Mouse (Mus musculus): ENCODE results near the gene Cx3cr1.
"Not testable (repeated sequence)": the region's sequence is repeated elsewhere in the genome, so short reads cannot be mapped to it uniquely, and the experiment has no call there.

Cx3cr1 gene

DNA sequence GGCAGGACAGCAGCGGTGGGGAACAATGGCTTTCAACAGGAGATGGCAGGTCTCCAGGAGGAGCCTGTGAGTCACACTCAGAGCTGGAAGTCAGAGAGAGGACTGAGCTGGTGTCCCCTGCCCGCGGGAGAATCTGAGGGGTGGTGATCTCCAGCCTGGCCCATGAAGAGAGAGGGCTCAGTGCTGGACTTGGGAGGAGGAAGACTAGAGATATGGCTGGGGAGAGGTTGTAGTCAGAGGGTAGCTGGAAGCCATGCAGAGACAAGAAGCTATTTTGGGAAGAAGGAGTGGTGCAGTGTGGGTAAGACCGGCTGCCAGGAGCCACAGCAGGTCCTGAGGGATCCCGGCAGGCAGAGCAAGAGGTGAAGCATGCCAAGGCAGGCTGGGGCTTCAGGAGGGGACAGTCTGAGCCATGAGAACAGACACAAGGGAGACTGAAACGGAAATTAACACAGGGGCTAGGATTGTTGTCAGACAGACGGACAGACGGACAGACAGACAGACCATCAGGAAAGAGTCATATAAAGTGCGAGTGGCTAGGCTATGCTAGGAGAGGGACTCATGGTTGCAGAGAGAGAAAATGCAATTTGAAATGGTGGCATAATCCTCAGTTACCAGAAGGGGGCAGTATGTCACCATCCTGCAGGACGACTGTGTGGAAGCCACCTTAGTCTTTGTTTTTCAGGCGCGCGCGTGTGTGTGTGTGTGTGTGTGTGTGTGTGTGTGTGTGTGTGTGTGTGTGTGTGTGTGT, 42.1 kb downstream of the Cx3cr1 start:
- DNase-seq (ENCODE audit: low spot score in 2 of 2), result peak in 1 of 2 experiments; percentile 61

DNA sequence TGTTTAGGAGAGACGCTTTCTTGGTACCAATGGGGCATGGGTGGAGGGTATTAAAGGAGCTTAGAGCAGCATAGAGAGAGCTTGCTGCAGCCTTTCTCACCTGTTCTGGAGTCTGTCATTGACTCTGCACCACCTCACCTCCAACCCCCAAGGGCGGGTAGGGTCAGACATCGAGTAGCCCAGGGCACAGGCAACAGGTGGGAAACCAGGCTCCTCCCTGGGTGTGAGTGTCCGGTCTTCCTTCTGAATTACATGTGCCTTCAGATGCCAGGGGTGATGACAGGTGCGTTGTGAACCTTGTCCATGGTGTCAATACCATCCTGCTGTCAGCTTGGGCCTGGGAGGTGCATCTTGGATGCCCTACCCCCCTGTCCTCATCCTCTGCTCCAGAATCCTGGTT, 45.1 kb downstream of the Cx3cr1 start:
- DNase-seq (ENCODE audit: low spot score in 2 of 2), result no peak

DNA sequence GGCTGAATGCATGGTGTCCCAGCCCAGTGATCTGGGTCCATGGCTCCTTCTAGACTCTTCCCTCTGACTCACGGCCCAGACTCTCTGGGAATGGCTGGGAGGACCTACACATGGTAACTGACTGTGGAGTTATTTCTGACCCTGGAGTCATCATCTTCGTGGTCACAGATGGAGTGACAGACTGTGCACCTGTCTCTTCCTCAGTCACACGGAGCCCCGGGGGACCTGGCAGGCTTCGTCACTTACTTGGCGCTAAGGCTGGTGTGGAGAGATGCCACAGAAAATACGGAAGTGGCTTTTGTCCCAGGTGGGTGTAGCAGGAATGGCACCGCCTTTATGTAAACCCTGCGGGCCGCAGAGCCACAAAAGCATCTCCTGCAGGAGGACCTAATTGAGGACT, 45.5 kb downstream of the Cx3cr1 start:
- DNase-seq (ENCODE audit: low spot score in 2 of 2), result peak in 1 of 2 experiments; percentile 42

DNA sequence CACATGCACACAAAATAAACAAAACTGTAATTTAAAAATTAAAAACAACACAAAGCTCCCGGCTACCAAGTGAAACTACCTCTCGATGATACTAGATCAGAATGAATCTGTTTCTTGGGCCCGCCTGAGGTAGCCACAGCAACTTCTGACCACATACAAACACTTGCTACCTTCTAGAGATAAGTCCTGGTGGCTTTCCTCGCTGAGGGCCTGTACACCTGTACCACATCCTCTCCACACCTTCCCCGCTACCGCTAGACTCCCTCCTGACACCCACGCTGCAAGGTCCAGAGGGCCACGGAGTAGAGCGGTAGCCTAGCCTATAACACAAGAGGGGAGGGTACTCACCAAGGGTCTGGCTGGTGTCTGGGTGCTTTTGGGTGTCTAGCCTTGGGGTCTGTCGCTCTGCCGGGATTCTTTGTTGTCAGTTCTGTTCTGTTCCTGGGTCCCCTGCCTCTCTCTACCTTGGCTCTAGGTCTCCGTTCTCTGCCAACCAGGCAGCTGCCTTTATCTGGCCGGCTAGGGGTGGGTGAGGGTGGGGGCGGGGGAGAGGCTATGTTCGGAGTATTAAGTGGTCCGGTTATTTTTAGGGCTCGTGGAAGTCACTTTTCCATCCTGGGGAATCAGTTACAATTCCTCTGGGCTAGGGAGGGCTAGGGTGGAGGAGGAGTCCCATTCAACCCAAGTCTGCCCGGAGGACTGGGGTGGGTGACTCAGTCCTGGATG, 46.4 kb downstream of the Cx3cr1 start, which contains the start of gene Xirp1:
Gene Xirp1, minus strand, starts transcription at position 513 of the 726 bp plus-strand sequence.
- no peak for DNase-seq (ENCODE audit: low spot score in 2 of 2)

DNA sequence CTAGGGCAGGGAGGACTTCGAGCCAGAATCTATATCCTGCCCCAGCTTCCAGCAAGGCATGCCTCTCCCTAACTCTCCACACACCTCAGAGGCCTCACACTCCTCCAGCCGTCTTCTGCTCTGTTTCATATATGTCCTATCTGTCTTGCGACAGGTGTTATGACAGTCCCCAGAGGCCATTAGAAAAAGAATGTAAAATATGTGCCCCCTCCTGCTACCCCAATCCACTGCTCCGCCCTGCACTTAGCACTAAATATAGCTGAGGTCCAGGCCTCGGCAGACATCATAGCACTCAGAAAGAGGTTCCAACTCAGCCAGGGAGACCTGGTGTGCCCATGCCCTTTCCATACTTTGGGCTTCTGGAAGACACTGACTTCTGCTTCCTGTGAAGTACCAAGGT, 48.5 kb downstream of the Cx3cr1 start:
- no peak for DNase-seq (ENCODE audit: low spot score in 2 of 2)

DNA sequence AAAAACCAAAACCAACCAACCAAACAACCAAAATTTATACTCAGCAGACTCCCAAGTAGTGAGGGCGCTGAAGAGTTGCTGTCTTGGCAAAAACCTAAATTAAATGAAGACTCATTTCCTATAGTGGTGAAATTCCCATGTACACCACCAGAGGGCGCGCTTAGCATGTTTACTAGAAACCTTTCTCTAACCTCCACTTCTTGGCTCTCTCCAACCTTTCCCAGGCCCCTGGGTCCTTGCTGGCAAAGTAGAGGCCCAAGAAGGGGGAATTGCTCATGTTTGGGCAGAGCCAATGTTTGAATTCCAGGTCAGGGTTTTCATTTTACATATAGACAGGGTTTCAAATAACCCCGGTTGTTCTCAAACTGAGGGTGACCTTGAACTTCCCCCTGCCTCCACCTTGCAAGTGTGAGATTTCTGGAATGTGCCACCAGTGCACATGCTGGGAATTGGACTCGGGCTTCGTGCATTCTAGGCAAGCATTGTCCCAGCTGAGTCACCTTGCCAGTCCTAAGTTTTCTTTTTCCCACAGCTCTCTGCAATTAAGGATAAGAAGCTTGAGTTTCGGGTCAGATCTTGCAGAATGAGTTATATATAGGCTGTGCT, 49.3 kb downstream of the Cx3cr1 start:
- DNase-seq (ENCODE audit: low spot score in 2 of 2), result peak in 1 of 2 experiments; percentile 84

DNA sequence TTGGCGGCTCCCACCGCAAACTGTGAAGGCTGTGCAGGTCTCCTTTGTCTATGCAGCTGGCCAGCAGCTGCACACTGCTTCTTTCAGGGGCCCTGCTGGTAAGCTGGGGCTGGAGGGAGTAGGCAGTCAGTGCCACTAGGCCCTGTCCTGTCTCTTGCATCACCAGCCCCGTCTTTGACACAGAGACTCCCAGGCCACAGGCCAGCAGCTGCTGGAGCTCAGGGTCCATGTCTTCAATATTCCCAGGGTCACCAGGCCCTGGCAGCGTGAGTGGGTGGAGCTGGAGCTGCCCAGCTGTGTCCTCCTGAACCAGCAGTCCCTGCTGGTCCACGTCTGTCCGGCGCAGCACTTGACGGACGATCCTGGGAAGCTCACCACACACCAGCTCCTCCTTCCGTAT, 52.7 kb downstream of the Cx3cr1 start:
- no peak for DNase-seq (ENCODE audit: low spot score in 2 of 2)

DNA sequence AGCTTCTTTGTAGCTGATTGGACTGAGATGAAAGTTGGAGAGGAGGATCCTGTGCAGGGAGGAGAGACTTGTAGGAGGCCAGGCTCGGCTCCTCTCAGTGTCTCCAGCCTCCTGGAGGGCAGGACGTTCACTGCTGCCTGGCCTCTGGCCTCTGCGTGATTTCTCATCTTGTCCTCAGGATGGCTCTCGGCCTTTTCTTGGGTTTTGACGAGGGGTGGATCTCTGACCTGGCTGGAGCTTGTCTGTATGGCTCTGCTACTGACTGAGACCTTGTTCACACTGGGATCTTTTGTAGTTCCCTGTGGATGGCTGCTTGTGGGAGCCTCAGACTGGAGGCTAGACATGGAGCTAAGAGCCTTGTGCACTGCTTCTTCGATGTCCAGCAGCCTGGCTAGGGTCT, 54.9 kb downstream of the Cx3cr1 start:
- DNase-seq (ENCODE audit: low spot score in 2 of 2), result no peak

DNA sequence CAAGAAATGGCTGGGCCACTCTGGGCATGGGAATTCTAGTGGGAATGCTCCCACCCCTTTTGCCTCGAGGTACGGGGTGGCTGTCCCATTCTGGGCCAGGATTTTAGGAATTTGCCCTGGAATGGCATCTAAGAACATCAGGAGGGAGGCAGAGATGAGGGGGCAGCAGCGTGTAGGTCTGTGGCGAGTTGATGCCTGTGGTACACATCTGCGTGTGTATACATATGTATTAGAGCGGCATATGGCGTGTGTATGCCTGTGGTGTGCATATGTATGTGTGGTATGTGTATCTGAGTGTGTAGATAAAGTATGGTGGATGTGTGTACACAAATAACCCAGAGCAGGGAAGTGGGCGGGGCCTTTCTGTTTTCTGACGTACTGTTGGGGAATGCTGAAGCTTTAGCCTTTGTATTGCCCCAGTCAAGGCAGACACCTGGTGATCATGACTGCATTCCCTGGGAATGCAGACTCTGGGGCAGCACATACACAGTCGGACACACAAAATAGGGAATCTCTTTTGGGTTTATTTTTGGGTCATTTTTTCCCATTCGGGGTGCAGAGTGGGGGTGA, 56.3 kb downstream of the Cx3cr1 start:
- no peak for DNase-seq (ENCODE audit: low spot score in 2 of 2)

DNA sequence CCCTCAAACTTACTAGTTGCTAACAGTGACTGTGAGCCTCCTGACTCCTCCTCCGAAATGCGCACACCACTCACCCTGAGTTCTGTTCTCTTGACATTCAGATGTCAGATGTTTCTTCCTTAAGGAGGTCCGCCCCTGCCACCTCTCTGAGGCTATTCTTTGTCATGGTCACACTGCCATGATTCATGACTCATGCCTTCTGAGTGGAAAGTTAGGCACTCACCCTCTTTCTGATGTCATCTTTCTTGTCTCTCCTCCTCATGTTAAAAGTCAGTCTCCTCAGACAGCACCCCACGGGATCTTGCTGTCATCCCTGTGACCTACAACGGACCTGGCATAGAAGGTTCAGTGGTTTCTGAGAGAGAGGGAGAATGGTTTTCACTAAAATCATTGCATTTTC, 56.9 kb downstream of the Cx3cr1 start:
- peak in 1 of 2 experiments; percentile 40 for DNase-seq (ENCODE audit: low spot score in 2 of 2)

DNA sequence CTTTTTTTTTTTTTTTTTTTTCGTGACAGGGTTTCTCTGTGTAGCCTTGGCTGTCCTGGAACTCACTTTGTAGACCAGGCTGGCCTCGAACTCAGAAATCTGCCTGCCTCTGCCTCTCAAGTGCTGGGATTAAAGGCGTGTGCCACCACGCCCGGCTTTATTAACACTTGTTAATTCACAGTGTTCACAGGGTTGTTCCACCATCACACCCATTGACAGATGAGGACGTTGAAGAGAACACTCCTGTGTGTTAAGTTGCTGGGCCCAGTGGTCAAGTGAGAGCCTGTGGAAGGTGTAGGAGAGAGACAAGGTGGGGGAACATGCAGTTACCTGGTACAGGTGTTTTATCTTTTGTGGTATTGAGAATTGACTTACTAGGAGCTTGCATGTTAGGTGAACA, 57.5 kb downstream of the Cx3cr1 start:
- not testable (repeated sequence) for DNase-seq (ENCODE audit: low spot score in 2 of 2)

DNA sequence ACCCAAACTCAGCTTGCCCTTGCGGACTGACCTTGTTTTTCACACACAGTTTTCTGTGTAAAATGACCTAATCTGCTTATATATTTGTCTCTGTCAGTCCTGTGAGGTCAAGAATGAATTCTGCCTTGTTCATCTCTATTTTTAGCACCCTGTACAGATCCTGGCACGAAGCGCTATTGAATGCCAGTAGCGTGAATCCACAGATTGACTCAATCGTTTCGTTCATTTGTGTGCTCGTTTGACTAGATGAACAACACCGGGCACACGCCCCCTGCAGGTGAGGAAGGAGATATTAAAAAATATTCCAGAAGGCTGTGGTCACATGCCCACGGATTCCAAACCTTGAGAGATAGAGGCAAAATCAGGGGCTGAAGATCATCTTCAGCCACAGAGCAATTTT, 58.1 kb downstream of the Cx3cr1 start:
- peak; percentile 73 to 78 for DNase-seq (ENCODE audit: low spot score in 2 of 2)

DNA sequence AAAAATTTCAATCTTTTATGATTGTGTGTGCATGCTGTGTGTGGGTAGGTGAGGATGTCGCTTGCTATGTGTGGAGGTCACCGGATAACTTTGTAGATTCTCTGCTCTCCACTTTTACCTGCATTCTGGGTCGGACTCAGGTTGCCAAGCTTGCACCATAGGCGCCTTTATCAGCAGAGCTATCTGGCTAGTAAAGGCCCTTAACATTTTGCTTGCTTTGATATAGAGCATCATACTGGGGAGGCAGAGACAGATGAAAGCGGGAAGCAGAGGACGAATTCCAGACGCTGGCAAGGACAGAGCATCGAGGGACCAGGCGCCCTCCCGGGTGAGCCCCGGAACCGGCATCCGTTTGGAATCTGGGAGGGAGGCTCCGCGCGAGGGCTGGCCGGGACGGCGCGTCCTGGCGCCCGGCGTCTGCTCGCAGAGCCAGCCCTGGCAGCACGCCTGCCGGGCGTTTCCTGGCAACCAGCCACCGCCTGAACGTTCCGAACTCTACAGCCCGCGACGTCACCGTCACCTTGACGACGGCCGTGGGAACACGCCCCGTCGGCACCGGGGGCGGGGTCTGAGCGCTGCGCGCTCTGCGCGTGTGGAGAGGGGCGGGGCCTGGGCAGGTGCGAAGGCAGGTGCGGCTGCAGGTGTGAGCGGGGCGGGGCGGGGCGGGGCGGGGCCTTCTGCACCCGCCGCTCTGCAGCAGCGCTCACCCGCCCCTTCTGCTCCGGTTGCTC, 58.7 kb downstream of the Cx3cr1 start:
- DNase-seq (ENCODE audit: low spot score in 2 of 2), result peak; percentile 91 to 97

DNA sequence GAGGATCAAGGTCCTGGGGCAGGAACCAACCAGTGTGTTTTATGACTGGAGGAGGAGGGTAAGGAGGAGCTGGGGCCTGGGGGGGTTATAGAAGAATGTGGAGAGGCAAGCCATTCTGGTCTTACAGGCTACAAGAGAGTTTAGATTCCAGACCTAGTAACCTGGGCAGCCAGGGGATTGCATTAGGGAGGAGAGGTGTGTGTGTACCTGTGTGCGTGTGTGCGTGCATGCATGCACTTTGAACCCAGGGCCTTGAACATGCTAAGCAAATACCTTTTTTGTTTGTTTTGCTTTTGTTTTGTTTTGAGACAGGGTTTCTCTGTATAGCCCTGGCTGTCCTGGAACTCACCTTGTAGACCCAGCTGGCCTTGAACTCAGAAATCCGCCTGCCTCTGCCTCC, 59.8 kb downstream of the Cx3cr1 start:
- no peak for DNase-seq (ENCODE audit: low spot score in 2 of 2)

DNA sequence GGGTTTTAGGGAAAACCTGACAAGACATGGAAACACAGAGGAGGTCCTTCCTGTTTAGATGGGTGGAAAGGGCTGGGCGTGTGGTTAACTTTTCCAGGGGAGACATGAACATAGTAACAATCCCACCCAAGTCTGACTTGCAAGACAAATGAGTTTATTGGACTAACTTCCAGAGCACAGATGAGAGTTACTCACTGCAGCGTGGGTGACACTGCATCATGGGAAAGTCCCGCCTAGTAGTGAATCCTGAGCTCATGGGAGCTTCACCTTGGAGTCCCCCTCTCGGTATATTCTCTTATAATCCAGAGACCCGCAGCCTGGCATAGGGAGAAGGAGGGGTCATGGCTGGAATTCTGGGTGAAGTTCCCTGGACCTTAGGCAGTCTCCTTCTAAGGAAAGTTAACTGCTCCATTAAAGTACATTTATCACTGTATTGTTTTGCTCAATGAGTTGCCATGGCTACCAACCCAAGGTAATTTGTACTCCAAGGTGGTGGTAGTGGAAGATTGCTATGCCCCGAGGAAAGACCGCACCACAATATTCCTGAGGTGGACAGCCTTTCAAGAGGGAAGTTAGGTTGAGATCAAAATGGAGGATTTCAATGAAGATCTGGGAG, 60.3 kb downstream of the Cx3cr1 start:
- DNase-seq (ENCODE audit: low spot score in 2 of 2), result no peak

DNA sequence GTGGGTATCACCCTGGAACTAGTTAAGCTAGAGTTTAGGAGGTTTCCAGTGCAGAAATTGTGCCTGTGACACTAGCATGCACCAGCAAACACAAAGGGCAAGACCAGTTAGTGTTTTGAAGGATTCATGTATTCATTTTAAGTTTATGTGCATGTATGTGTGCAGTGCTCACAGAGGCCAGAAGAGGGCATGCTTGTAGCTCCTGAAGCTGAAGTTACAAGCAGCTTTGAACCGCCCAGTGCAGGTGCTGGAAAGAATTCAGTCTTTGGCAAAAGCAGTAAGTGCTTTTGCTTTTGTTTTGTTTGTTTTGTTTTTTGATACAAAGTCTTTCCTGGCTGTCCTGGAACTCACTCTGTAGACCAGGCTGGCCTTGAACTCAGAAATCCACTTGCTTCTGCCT, 61.8 kb downstream of the Cx3cr1 start:
- DNase-seq (ENCODE audit: low spot score in 2 of 2), result no peak

DNA sequence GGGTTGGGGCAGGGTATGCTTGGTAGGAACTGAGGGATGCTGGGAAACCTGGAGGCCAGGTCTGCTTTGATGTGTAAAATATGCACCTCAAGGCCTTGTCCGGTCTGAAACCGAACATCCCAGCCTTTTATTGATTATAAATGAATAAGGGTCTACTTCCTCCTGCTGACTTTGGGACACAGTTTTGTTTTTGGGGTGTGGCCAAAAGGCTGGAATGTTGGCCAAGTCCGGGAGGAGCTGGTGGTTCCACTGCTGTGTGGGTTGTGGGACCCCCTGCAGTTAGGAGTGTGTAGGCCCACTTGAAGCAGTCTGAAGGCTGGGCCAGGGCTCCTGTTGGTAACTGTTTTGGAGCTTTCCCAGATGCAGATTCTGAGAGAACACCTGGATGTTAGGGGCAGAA, 63.7 kb downstream of the Cx3cr1 start:
- DNase-seq (ENCODE audit: low spot score in 2 of 2), result no peak

DNA sequence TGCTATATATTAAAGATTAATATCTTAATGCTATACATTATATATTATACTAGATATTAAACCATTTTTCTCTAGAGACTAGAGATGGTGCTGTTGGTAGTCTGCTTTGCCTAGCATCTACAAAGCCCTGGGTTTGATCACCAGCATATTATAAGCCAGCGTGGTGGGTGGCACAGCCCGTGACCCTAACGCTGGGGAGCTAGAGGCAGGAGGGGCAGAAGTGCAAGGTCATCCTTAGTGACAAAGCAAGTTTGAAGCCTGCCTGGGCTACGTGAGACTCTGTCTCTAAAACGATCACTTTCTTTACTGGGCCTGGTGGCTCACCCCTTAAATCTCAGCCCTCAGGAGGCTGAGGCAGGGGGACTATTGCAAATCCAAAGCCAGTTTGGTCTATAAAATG, 66.8 kb downstream of the Cx3cr1 start:
- no peak for DNase-seq (ENCODE audit: low spot score in 2 of 2)

DNA sequence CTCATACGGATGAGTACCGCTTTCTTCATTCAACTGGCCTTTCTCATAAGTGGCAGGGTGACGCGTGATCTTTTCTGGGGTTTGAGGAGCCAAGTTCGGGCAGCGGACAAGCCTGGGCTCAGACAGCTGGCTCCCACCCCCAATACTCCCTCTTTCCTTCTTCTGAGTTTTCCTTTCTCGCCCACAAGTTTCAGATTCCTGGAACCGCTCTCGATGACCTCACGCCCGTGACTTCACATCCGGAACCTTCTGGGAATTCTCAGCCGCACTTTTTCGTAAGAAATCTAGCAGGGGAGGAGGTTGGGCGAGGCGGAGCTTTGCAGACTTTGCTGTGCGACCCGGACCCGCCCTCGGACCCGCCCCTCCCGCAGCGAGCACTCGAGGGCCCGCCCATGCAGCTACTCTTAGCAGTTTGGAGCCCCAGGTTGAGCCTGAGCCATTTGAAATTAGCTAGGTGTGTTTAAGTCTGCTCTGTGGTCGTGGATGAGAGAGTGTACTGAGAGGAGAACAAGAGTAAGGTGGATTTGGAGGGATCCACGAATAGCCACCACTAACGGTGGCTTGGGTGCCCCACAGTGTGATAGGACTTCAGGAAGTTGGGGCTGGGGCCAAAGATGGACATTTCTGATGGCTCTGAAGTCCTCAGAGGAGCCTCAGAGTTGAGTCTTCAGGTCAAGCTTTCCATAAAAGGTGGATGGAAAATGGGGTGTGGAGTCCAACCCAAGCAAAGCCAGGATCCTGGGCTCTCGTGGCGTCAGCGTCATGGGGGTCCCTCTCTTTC, 67.5 kb downstream of the Cx3cr1 start:
- DNase-seq (ENCODE audit: low spot score in 2 of 2), result peak in 1 of 2 experiments; percentile 74

DNA sequence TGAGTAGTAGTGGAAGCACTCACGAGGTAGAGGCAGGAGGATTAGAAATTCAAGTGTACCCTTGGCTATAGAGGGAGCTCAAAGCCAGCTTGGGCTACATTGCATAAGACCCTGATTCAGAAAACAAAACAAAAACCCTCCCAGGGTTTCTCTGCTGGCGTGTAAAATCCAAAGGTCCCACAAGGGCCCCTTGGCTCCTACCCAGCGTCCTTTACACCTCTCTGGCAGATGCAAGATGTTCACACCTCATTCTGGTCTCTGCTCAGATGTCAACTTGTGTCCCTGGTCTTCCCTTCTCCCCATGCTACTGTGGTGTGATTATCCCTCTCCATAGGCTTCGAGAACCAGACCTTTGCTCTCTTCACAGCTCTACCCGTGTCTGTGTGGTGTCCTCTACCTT, 68.9 kb downstream of the Cx3cr1 start:
- no peak for DNase-seq (ENCODE audit: low spot score in 2 of 2)

DNA sequence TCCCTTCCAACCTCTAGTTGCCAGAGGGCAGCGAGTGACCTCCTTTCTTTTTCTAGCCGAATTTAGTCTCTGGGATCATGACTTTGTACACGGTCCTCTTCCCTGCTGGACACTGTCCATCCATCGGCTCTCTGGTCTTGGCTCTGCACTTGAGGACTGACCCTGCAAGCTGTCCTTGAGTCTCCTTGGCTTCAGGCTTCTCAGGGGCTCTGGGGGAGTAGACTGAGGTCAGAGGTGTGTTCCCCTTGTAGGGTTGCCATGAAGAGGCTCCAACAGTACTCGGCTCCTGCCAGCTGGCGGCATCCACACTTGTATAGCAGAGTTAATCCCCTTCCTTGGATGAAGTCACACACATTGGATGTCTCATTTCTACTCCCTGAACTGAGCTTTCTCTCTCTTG, 70.0 kb downstream of the Cx3cr1 start:
- DNase-seq (ENCODE audit: low spot score in 2 of 2), result no peak
